Mouse (Mus musculus): ENCODE data around the gene Atp5e. TPM values are rescaled to one million over a fixed set of nuclear protein-coding genes. Genes with fewer than 3 reads are reported as not detected.

Gene Atp5e
- polyA plus RNA-seq, 2 experiments = 431 to 889 TPM

- ATAC-seq (ENCODE audit: low FRiP score, low read depth) = no peak
- no peaks in the 10 kb centered on the region for H3K27me3 ChIP-seq (ENCODE audit: control insufficient read depth, insufficient read depth, low read length)
- H3K9me3 ChIP-seq (ENCODE audit: control insufficient read depth, low read length) = no peaks in the 10 kb centered on the region
- H3K4me2 ChIP-seq (replicated peaks; ENCODE audit: low read depth, low read length, severe bottlenecking) = no peak overlapping the region
- no peak for DNase-seq (ENCODE audit: low spot score)
- 59% methylated on average over 3 of the region's 3 CpGs for WGBS
- H3K4me1 ChIP-seq (ENCODE audit: control insufficient read depth, insufficient read depth, low read length) = peaks cover 3% of the 10 kb centered on the region; the same call in 1 of the 2 replicates
- H3K9ac ChIP-seq (ENCODE audit: low read depth, low read length, severe bottlenecking) = no peak overlapping the region
- H3K27ac ChIP-seq (replicated peaks; ENCODE audit: low read depth, low read length) = no peak overlapping the region
- H3K4me3 ChIP-seq (replicated peaks; ENCODE audit: low read length) = no peak overlapping the region
- TF ChIP-seq POLR2A (IDR thresholded peaks at IDR 0.05; ENCODE audit: borderline replicate concordance, extremely low read depth, insufficient read depth, insufficient read length) = no peak
- no peaks in the 10 kb centered on the region for H3K36me3 ChIP-seq (ENCODE audit: control insufficient read depth, insufficient read depth, low read length)
These were observed 13.8 kb upstream of the Atp5e start for GRCm38 (mm10) chr2:174477543-174478319.

GRCm38 (mm10) chr2:174473550-174473927 lies 9.6 kb upstream of the Atp5e start:
- 70% methylated on average over 5 of the region's 5 CpGs for WGBS
- peak overlapping the region; percentile 87 for H3K4me3 ChIP-seq (replicated peaks; ENCODE audit: low read length)

GRCm38 (mm10) chr2:174472818-174473549 lies 9.1 kb upstream of the Atp5e start, which contains the start of gene Prelid3b:
Gene Prelid3b, minus strand, starts transcription at chr2:174473081.
- WGBS = 1% methylated on average over 35 of the region's 53 CpGs
- H3K9me3 ChIP-seq (ENCODE audit: control insufficient read depth, low read length) = no peaks in the 10 kb centered on the region
- no peaks in the 10 kb centered on the region for H3K27me3 ChIP-seq (ENCODE audit: control insufficient read depth, insufficient read depth, low read length)
- peak within 1 kb of the TSS; percentile 69 for H3K4me2 ChIP-seq (replicated peaks; ENCODE audit: low read depth, low read length, severe bottlenecking)
- peak within 1 kb of the TSS; percentile 80 for H3K9ac ChIP-seq (ENCODE audit: low read depth, low read length, severe bottlenecking)
- DNase-seq (ENCODE audit: low spot score) (peak; percentile 99), ATAC-seq (ENCODE audit: low FRiP score, low read depth) (peak; percentile 98)
- peaks cover 18% of the 10 kb centered on the region; the same call in 1 of the 2 replicates for H3K36me3 ChIP-seq (ENCODE audit: control insufficient read depth, insufficient read depth, low read length)
- peak within 1 kb of the TSS; percentile 63; the same call in 1 of the 2 replicates for H3K27ac ChIP-seq (replicated peaks; ENCODE audit: low read depth, low read length)
- peak; percentile 58; the same call in 1 of the 2 replicates for TF ChIP-seq POLR2A (IDR thresholded peaks at IDR 0.05; ENCODE audit: borderline replicate concordance, extremely low read depth, insufficient read depth, insufficient read length)
- peak within 1 kb of the TSS; percentile 87 for H3K4me3 ChIP-seq (replicated peaks; ENCODE audit: low read length)
- peaks cover 8% of the 10 kb centered on the region for H3K4me1 ChIP-seq (ENCODE audit: control insufficient read depth, insufficient read depth, low read length)

More at GRCm38 (mm10) chr2:174473550-174473927, 9.6 kb upstream of the Atp5e start:
- no peak for ATAC-seq (ENCODE audit: low FRiP score, low read depth)
- Histone ChIP-seq H3K4me1 (ENCODE audit: control insufficient read depth, insufficient read depth, low read length) (peaks cover 8% of the 10 kb centered on the region), H3K4me2 (replicated peaks; ENCODE audit: low read depth, low read length, severe bottlenecking) (peak overlapping the region; percentile 61), H3K9ac (ENCODE audit: low read depth, low read length, severe bottlenecking) (peak overlapping the region; percentile 46; the same call in 1 of the 2 replicates), H3K27ac (replicated peaks; ENCODE audit: low read depth, low read length) (peak overlapping the region; percentile 63; the same call in 1 of the 2 replicates), H3K36me3 (ENCODE audit: control insufficient read depth, insufficient read depth, low read length) (peaks cover 14% of the 10 kb centered on the region; the same call in 1 of the 2 replicates), H3K9me3 (ENCODE audit: control insufficient read depth, low read length) (no peaks in the 10 kb centered on the region), H3K27me3 (ENCODE audit: control insufficient read depth, insufficient read depth, low read length) (no peaks in the 10 kb centered on the region)
- TF ChIP-seq POLR2A (IDR thresholded peaks at IDR 0.05; ENCODE audit: borderline replicate concordance, extremely low read depth, insufficient read depth, insufficient read length) = no peak
- DNase-seq (ENCODE audit: low spot score) = no peak

GRCm38 (mm10) chr2:174472407-174472806 lies 8.5 kb upstream of the Atp5e start:
- 10% methylated on average over 30 of the region's 30 CpGs for WGBS
- ATAC-seq (ENCODE audit: low FRiP score, low read depth) (peak; percentile 14), DNase-seq (ENCODE audit: low spot score) (peak; percentile 12)
- Histone ChIP-seq H3K27me3 (ENCODE audit: control insufficient read depth, insufficient read depth, low read length) (no peaks in the 10 kb centered on the region), H3K4me1 (ENCODE audit: control insufficient read depth, insufficient read depth, low read length) (peaks cover 8% of the 10 kb centered on the region), H3K36me3 (ENCODE audit: control insufficient read depth, insufficient read depth, low read length) (peaks cover 21% of the 10 kb centered on the region), H3K9ac (ENCODE audit: low read depth, low read length, severe bottlenecking) (peak overlapping the region; percentile 80), H3K27ac (replicated peaks; ENCODE audit: low read depth, low read length) (peak overlapping the region; percentile 58; the same call in 1 of the 2 replicates), H3K4me2 (replicated peaks; ENCODE audit: low read depth, low read length, severe bottlenecking) (peak overlapping the region; percentile 69), H3K4me3 (replicated peaks; ENCODE audit: low read length) (peak overlapping the region; percentile 87), H3K9me3 (ENCODE audit: control insufficient read depth, low read length) (no peaks in the 10 kb centered on the region)
- no peak for TF ChIP-seq POLR2A (IDR thresholded peaks at IDR 0.05; ENCODE audit: borderline replicate concordance, extremely low read depth, insufficient read depth, insufficient read length)

GRCm38 (mm10) chr2:174470786-174471405 lies 7.0 kb upstream of the Atp5e start:
- Histone ChIP-seq H3K36me3 (ENCODE audit: control insufficient read depth, insufficient read depth, low read length) (peaks cover 34% of the 10 kb centered on the region), H3K4me3 (replicated peaks; ENCODE audit: low read length) (no peak overlapping the region), H3K27me3 (ENCODE audit: control insufficient read depth, insufficient read depth, low read length) (no peaks in the 10 kb centered on the region), H3K27ac (replicated peaks; ENCODE audit: low read depth, low read length) (no peak overlapping the region), H3K9ac (ENCODE audit: low read depth, low read length, severe bottlenecking) (no peak overlapping the region), H3K4me1 (ENCODE audit: control insufficient read depth, insufficient read depth, low read length) (peaks cover 8% of the 10 kb centered on the region), H3K4me2 (replicated peaks; ENCODE audit: low read depth, low read length, severe bottlenecking) (no peak overlapping the region), H3K9me3 (ENCODE audit: control insufficient read depth, low read length) (no peaks in the 10 kb centered on the region)
- no peak for ATAC-seq (ENCODE audit: low FRiP score, low read depth)
- DNase-seq (ENCODE audit: low spot score) = no peak
- WGBS = 93% methylated on average over 7 of the region's 7 CpGs
- TF ChIP-seq POLR2A (IDR thresholded peaks at IDR 0.05; ENCODE audit: borderline replicate concordance, extremely low read depth, insufficient read depth, insufficient read length) = no peak

All from limb, embryonic 14.5 days (tissue).